Mouse (Mus musculus) testis, adult 2 months (tissue): ENCODE data around the gene Mgst3.

Source experiments
- CTCF ChIP-seq: fragments of 200-500 bp; IDR thresholded peaks from 2 replicates; pipeline ENCODE4 v1.5.1; 2012; ENCODE audit warnings: low read depth, mild to moderate bottlenecking, inconsistent platforms, low read length, moderate library complexity; ENCODE audit not compliant: control insufficient read depth, insufficient read depth, insufficient replicate concordance
- POLR2A ChIP-seq: fragments of 200-500 bp; IDR thresholded peaks from 2 replicates; pipeline ENCODE4 v1.6.1; 2012; ENCODE audit warnings: low read depth, mild to moderate bottlenecking, inconsistent platforms, low read length, moderate library complexity; ENCODE audit not compliant: control insufficient read depth

DNA sequence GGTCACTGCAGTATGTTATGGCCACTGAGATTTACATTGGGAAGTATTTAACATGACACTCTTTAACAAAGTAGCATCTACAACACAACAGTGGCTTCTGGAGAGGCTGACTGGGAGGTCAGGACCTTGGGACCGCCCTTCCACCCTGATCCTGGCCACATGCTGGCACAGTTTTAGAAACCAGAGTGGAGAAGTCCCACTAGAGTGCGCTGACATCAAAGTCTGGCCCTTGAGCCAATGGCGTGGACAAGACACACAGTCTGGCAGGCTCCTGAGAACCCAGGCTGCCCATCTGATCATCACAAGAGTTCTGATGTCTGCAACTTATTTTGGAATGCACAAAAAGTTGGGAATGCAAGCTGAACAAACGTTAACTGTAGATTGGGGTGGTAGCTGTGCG lies 13.9 kb downstream of the Mgst3 start:
- TF ChIP-seq POLR2A (no peak), CTCF (no peak)
